Mouse (Mus musculus) leukemia stem cell, adult 10-12 weeks (primary cell): ENCODE measurements around the gene Clca3a2. TPM values are rescaled to one million over a fixed set of nuclear protein-coding genes. Genes with fewer than 3 reads are reported as not detected.

Experiments
- polyA plus RNA-seq: library from polyadenylated mRNA; stranded (reverse); fragments of >175 nt; gene quantifications from 2 replicates; pipeline ENCODE4 v1.2.3, GENCODE M21; 2012; ENCODE audit warnings: low replicate concordance

Gene Clca3a2
- polyA plus RNA-seq = not detected in 2 replicates

GRCm38 (mm10) chr3:144819219-144819618, at the start of gene Clca3a2:
Gene Clca3a2, minus strand, starts transcription at chr3:144819494.

GRCm38 (mm10) chr3:144849014-144849556, 29.8 kb upstream of the Clca3a2 start, which contains the start of gene Clca3b:
Gene Clca3b, minus strand, starts transcription at chr3:144849357.

GRCm38 (mm10) chr3:144760592-144761309, 58.5 kb downstream of the Clca3a2 start, which contains the start of gene Clca3a1:
Gene Clca3a1, minus strand, starts transcription at chr3:144760977.

Other genes starting within 250 kb of the Clca3a2 start
- gene Hs2st1, start 249.3 kb downstream of the Clca3a2 start, polyA plus RNA-seq = 3.5 and 4.8 TPM in 2 replicates
- 12.8 and 23.5 TPM in 2 replicates for gene Selenof, start 249.2 kb downstream of the Clca3a2 start, polyA plus RNA-seq
- 58.3 and 59.8 TPM in 2 replicates for gene Sh3glb1, start 99.2 kb downstream of the Clca3a2 start, polyA plus RNA-seq
- 0.86 and 1.8 TPM in 2 replicates for gene Clca3a1, start 58.5 kb downstream of the Clca3a2 start, polyA plus RNA-seq
- not detected in 2 replicates for gene Clca3b, start 29.9 kb upstream of the Clca3a2 start, polyA plus RNA-seq
- not detected in 2 replicates for gene Clca4b, start 113.0 kb upstream of the Clca3a2 start, polyA plus RNA-seq
- gene Clca4a, start 155.6 kb upstream of the Clca3a2 start, polyA plus RNA-seq = not detected in 2 replicates
- not detected in 2 replicates for gene Clca1, start 213.3 kb upstream of the Clca3a2 start, polyA plus RNA-seq